Mouse (Mus musculus) myocyte (in vitro differentiated cells): Measurements from ENCODE around the gene Fcrls. TPM values are rescaled to one million over a fixed set of nuclear protein-coding genes. Genes with fewer than 3 reads are reported as not detected.

Experiments used
- H3K27me3 ChIP-seq: one replicate; pipeline ENCODE4 v1.6.1; 2011; ENCODE audit not compliant: control insufficient read depth, insufficient read depth, insufficient read length
- H3K36me3 ChIP-seq: one replicate; pipeline ENCODE4 v1.6.1; 2011; ENCODE audit not compliant: control insufficient read depth, insufficient read depth
- H3K4me2 ChIP-seq: one replicate; pipeline ENCODE4 v1.6.1; 2011; ENCODE audit warnings: low read depth, control low read depth
- H3K4me3 ChIP-seq: one replicate; pipeline ENCODE4 v1.5.1; 2011; ENCODE audit warnings: mild to moderate bottlenecking, control low read depth, moderate library complexity
- H3K79me2 ChIP-seq: one replicate; pipeline ENCODE4 v1.6.1; 2011; ENCODE audit not compliant: control insufficient read depth, insufficient read depth
- H3ac ChIP-seq: one replicate; pipeline ENCODE4 v1.6.1; 2011; ENCODE audit not compliant: control insufficient read depth, insufficient read length
- CEBPB ChIP-seq: IDR thresholded peaks from 2 replicates; pipeline ENCODE4 v1.6.1; 2011; ENCODE audit warnings: mild to moderate bottlenecking, moderate library complexity; ENCODE audit not compliant: poor library complexity, insufficient read depth, severe bottlenecking
- E2F4 ChIP-seq: IDR thresholded peaks from one replicate; pipeline ENCODE4 v1.6.1; 2011; ENCODE audit warnings: mild to moderate bottlenecking, control low read depth, moderate library complexity; ENCODE audit not compliant: insufficient read depth
- MAX ChIP-seq: IDR thresholded peaks from one replicate; pipeline ENCODE4 v1.6.1; 2011; ENCODE audit warnings: low read depth, mild to moderate bottlenecking, control low read depth
- MYOD1 ChIP-seq, 3 experiments: IDR thresholded peaks; one replicate each; pipeline ENCODE4 v1.6.1; 2011; ENCODE audit warnings: control low read depth in 2 of 3, low read depth in 2 of 3, mild to moderate bottlenecking in 2 of 3, moderate library complexity in 1 of 3; ENCODE audit not compliant: insufficient read length in 2 of 3, control insufficient read depth in 1 of 3
- MYOG ChIP-seq, 3 experiments: IDR thresholded peaks; one replicate each; pipeline ENCODE4 v1.6.1; 2011; ENCODE audit warnings: control low read depth in 2 of 3, low read depth in 2 of 3, mild to moderate bottlenecking in 2 of 3; ENCODE audit not compliant: insufficient read length in 2 of 3, control insufficient read depth in 1 of 3, insufficient read depth in 1 of 3
- POLR2A ChIP-seq: IDR thresholded peaks from one replicate; pipeline ENCODE4 v1.6.1; 2011; ENCODE audit warnings: low read depth, mild to moderate bottlenecking, control low read depth, moderate library complexity; ENCODE audit not compliant: insufficient read length
- POLR2AphosphoS2 ChIP-seq: IDR thresholded peaks from one replicate; pipeline ENCODE4 v1.6.1; 2011; ENCODE audit warnings: low read depth, control low read depth; ENCODE audit not compliant: insufficient read length
- REST ChIP-seq: IDR thresholded peaks from one replicate; pipeline ENCODE4 v1.6.1; 2011; ENCODE audit warnings: mild to moderate bottlenecking, control low read depth, moderate library complexity; ENCODE audit not compliant: insufficient read depth, insufficient read length
- SRF ChIP-seq: IDR thresholded peaks from one replicate; pipeline ENCODE4 v1.6.1; 2011; ENCODE audit warnings: low read depth; ENCODE audit not compliant: control insufficient read depth, insufficient read length
- TCF12 ChIP-seq: IDR thresholded peaks from one replicate; pipeline ENCODE4 v1.6.1; 2011; ENCODE audit warnings: mild to moderate bottlenecking, control low read depth; ENCODE audit not compliant: poor library complexity, insufficient read depth, severe bottlenecking
- TCF3 ChIP-seq: IDR thresholded peaks from one replicate; pipeline ENCODE4 v1.6.1; 2011; ENCODE audit warnings: low read depth, control low read depth; ENCODE audit not compliant: insufficient read length
- USF1 ChIP-seq: IDR thresholded peaks from one replicate; pipeline ENCODE4 v1.6.1; 2011; ENCODE audit warnings: low read depth, mild to moderate bottlenecking, control low read depth, moderate library complexity
- polyA plus RNA-seq: library from polyadenylated mRNA; unstranded; fragments of >200 nt; fragmentation: generic; extraction: Trizol; gene quantifications from one replicate; pipeline ENCODE4 v1.2.1, GENCODE M21; 2012; ENCODE audit warnings: missing spikeins

The Fcrls gene
- polyA plus RNA-seq, 1 experiment = not detected

DNA sequence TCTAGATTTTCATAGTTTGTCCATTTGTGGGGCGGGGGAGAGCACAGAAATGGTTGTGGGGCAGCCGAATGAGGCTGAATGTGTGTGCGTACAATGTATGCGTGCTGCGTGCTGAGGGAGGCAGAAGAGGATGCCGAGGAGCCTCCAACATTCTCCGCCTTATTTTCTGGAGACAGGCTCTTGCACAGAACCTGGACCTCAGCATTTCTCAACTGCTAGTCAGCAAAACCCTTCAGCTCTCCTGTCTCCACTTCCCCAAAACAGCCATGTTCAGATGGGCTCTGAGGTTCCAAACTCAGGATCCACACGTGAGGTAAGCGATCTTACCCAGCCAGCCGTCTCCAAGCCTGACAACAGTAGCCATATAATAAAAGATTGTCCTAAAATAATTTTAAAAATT is 8.3 kb downstream of the Fcrls start:
- no peak overlapping the region for H3K4me2 ChIP-seq
- H3ac ChIP-seq = no peak overlapping the region
- H3K36me3 ChIP-seq = no peaks in the 10 kb centered on the region
- H3K79me2 ChIP-seq = no peaks in the 10 kb centered on the region
- TF ChIP-seq CEBPB (no peak), TCF3 (no peak), MYOG (IDR thresholded peaks at IDR 0.05; ENCODE audit: control insufficient read depth in 1 of 3, insufficient read depth in 1 of 3, insufficient read length in 2 of 3, low read depth in 2 of 3) (no peak), MAX (no peak)
- no peak overlapping the region for H3K4me3 ChIP-seq
- H3K27me3 ChIP-seq = peaks cover 17% of the 10 kb centered on the region

DNA sequence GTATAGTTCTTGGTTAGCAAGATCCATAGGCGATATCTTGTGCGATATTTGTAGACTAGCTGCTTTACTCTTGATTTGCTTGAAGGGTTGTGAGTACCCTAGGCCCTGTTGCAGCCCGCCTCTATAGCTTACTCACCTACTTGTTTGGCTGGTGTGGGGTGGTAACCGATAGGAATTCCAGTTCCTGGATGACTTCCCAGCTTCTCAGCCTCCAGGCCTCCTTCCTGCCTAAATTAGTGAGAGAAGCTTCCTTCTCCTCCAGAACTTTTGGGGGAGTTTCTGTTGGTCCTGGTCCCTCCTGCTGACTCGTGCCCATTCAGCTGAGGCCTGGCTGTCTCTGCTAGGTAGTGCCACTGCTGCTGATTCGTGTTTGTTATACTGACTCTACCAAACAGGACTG is 14.0 kb downstream of the Fcrls start:
- Histone ChIP-seq H3K27me3 (no peaks in the 10 kb centered on the region), H3K4me2 (no peak overlapping the region), H3ac (no peak overlapping the region), H3K36me3 (no peaks in the 10 kb centered on the region), H3K4me3 (no peak overlapping the region), H3K79me2 (no peaks in the 10 kb centered on the region)
- TF ChIP-seq REST (no peak), CEBPB (no peak), USF1 (no peak), POLR2AphosphoS2 (no peak), SRF (no peak), E2F4 (no peak), MYOD1 (IDR thresholded peaks at IDR 0.05; ENCODE audit: control insufficient read depth in 1 of 3, insufficient read length in 2 of 3, low read depth in 2 of 3) (no peak), MAX (no peak), TCF3 (no peak), POLR2A (no peak), TCF12 (no peak), MYOG (IDR thresholded peaks at IDR 0.05; ENCODE audit: control insufficient read depth in 1 of 3, insufficient read depth in 1 of 3, insufficient read length in 2 of 3, low read depth in 2 of 3) (no peak)

DNA sequence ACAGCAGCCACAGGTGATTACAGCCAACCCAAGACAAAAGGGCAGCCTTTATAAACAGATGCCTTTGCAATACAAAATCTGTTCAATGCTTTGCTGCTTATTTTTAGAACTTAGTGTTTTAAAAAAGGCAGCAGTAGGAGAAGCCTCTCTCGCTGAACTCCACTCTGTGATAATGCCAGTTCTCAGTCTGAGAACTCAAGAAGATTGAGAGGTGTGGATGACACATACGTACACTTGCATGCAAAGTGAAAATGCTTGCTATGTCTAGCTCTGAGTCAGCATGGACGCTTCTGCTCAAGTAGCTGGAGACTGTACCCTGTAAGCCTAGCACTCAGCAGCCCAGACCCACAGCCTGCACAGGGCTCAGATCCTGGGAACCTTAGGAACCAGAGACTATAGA is 16.2 kb downstream of the Fcrls start:
- no peaks in the 10 kb centered on the region for H3K36me3 ChIP-seq
- TF ChIP-seq TCF12 (no peak), CEBPB (no peak), POLR2A (no peak), SRF (no peak), MAX (no peak), MYOG (IDR thresholded peaks at IDR 0.05; ENCODE audit: control insufficient read depth in 1 of 3, insufficient read depth in 1 of 3, insufficient read length in 2 of 3, low read depth in 2 of 3) (no peak), USF1 (no peak), POLR2AphosphoS2 (no peak), MYOD1 (IDR thresholded peaks at IDR 0.05; ENCODE audit: control insufficient read depth in 1 of 3, insufficient read length in 2 of 3, low read depth in 2 of 3) (no peak), TCF3 (no peak)
- no peaks in the 10 kb centered on the region for H3K79me2 ChIP-seq
- H3K4me3 ChIP-seq = no peak overlapping the region
- peaks cover 2% of the 10 kb centered on the region for H3K27me3 ChIP-seq
- no peak overlapping the region for H3ac ChIP-seq
- no peak overlapping the region for H3K4me2 ChIP-seq

DNA sequence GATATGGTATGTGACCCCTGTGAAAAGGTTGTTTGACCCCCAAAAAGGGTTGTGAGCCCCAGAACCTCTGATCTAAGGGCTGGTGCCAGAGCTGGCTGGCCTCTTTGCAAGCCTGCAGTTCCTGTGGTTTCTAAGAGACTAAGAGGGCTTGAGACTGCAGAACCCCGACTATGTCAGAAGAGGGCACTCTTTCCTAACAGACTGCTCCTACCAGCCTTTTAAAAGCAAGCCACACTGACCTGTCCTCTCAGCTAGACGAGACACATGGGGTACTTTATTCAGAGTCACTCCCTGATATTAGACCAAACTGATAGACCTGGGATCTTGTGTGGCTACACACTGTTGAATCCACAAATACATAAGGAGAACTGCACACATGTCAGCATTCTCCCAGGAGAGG is 19.9 kb downstream of the Fcrls start:
- Histone ChIP-seq H3K4me2 (no peak overlapping the region), H3K27me3 (peaks cover 4% of the 10 kb centered on the region), H3K79me2 (no peaks in the 10 kb centered on the region), H3ac (no peak overlapping the region), H3K36me3 (no peaks in the 10 kb centered on the region), H3K4me3 (no peak overlapping the region)
- TF ChIP-seq CEBPB (no peak), MYOG (IDR thresholded peaks at IDR 0.05; ENCODE audit: control insufficient read depth in 1 of 3, insufficient read depth in 1 of 3, insufficient read length in 2 of 3, low read depth in 2 of 3) (no peak), MAX (no peak), POLR2AphosphoS2 (no peak), E2F4 (no peak), TCF12 (no peak), REST (no peak), SRF (no peak), MYOD1 (IDR thresholded peaks at IDR 0.05; ENCODE audit: control insufficient read depth in 1 of 3, insufficient read length in 2 of 3, low read depth in 2 of 3) (no peak), USF1 (no peak), TCF3 (no peak), POLR2A (no peak)

DNA sequence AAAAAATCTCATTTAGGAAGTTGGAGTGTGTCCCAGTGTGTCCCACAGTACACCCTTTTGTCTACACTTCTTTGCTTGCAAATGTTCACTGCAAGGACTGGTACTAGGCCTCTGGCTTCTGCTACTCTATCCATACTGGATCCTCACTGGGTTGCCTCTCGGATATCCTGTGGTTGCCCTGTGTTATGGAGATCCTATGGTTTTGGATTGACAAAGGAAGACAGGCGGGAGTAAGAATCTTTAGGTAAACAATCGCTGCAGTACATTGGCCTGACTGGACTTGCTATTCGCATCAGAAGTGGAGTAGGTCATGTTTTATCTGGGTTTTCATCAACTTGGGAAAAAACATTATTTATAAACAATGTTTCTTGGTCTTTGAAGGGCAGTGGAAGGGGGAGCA is 22.6 kb downstream of the Fcrls start:
- H3ac ChIP-seq = no peak overlapping the region
- H3K27me3 ChIP-seq = peaks cover 4% of the 10 kb centered on the region
- H3K4me2 ChIP-seq = no peak overlapping the region
- no peak for TF ChIP-seq TCF3
- no peak for TF ChIP-seq CEBPB
- no peak for TF ChIP-seq REST
- TF ChIP-seq SRF = no peak
- TF ChIP-seq POLR2AphosphoS2 = no peak
- TF ChIP-seq USF1 = no peak
- no peak for TF ChIP-seq MYOD1 (IDR thresholded peaks at IDR 0.05; ENCODE audit: control insufficient read depth in 1 of 3, insufficient read length in 2 of 3, low read depth in 2 of 3)
- no peak for TF ChIP-seq TCF12
- TF ChIP-seq E2F4 = no peak
- no peak for TF ChIP-seq MAX
- no peak for TF ChIP-seq POLR2A
- TF ChIP-seq MYOG (IDR thresholded peaks at IDR 0.05; ENCODE audit: control insufficient read depth in 1 of 3, insufficient read depth in 1 of 3, insufficient read length in 2 of 3, low read depth in 2 of 3) = no peak
- H3K4me3 ChIP-seq = no peak overlapping the region
- no peaks in the 10 kb centered on the region for H3K36me3 ChIP-seq
- no peaks in the 10 kb centered on the region for H3K79me2 ChIP-seq
